Mouse (Mus musculus) spleen, postnatal 36 days (tissue): ENCODE measurements around the gene 4930503E14Rik.
"Not testable (repeated sequence)": the region's sequence is repeated elsewhere in the genome, so short reads cannot be mapped to it uniquely, and the experiment has no call there.

Source experiments
- DNase-seq, 2 experiments: peaks; one replicate each; pipeline ENCODE4 v3.0.0; 2022; ENCODE audit warnings: low spot score in 2 of 2, mixed read lengths in 1 of 2

Gene 4930503E14Rik

GRCm38 (mm10) chr14:44213154-44213553, at the start of gene 4930503E14Rik:
Gene 4930503E14Rik (minus strand): TSS chr14:44213254.
- not testable (repeated sequence) for DNase-seq

- no peak for DNase-seq
Observed at GRCm38 (mm10) chr14:44248039-44248438, 35.0 kb upstream of the 4930503E14Rik start.

- DNase-seq, result not testable (repeated sequence)
Observed at GRCm38 (mm10) chr14:44197361-44197760, 15.7 kb downstream of the 4930503E14Rik start, which contains the start of gene Gm8212. Gene Gm8212 (plus strand): TSS chr14:44197661.

- DNase-seq, result not testable (repeated sequence)
Observed at GRCm38 (mm10) chr14:44123551-44123950, 89.5 kb downstream of the 4930503E14Rik start, which contains the start of gene Gm3327. Gene Gm3327 (plus strand): TSS chr14:44123851.
